Mouse (Mus musculus) c-Kit-positive CD71-positive TER-119-negative erythroid progenitor cells, embryonic 14.5 days (primary cell): ENCODE measurements around the gene Rtn2.

Experiments
- DNase-seq: peaks from one replicate; pipeline ENCODE4 v3.0.0-alpha.2; 2013; ENCODE audit warnings: low read depth

The Rtn2 gene

GRCm38 (mm10) chr7:19282385-19282784 lies at the start of gene Rtn2:
Rtn2 (plus strand) TSS chr7:19282624.
- peak; percentile 89 for DNase-seq

- DNase-seq, result no peak
These were observed 47.8 kb upstream of the Rtn2 start for GRCm38 (mm10) chr7:19234652-19235051.

- DNase-seq, result no peak
These were observed 47.2 kb upstream of the Rtn2 start for GRCm38 (mm10) chr7:19235092-19235671.

GRCm38 (mm10) chr7:19236411-19236810 lies 46.0 kb upstream of the Rtn2 start:
- DNase-seq, result no peak

- no peak for DNase-seq
These were observed 44.1 kb upstream of the Rtn2 start for GRCm38 (mm10) chr7:19238344-19238743.

GRCm38 (mm10) chr7:19239423-19239822 lies 43.0 kb upstream of the Rtn2 start:
- DNase-seq, result peak; percentile 91

GRCm38 (mm10) chr7:19239986-19240385 lies 42.4 kb upstream of the Rtn2 start:
- peak; percentile 70 for DNase-seq

- no peak for DNase-seq
These were observed 41.4 kb upstream of the Rtn2 start for GRCm38 (mm10) chr7:19240905-19241463.

GRCm38 (mm10) chr7:19242005-19242404 lies 40.4 kb upstream of the Rtn2 start:
- DNase-seq, result no peak

GRCm38 (mm10) chr7:19243858-19244257 lies 38.6 kb upstream of the Rtn2 start:
- no peak for DNase-seq

- DNase-seq, result no peak
These were observed 37.3 kb upstream of the Rtn2 start for GRCm38 (mm10) chr7:19245083-19245482.

- no peak for DNase-seq
These were observed 35.6 kb upstream of the Rtn2 start for GRCm38 (mm10) chr7:19246855-19247254.

GRCm38 (mm10) chr7:19247511-19247910 lies 34.9 kb upstream of the Rtn2 start:
- DNase-seq, result no peak

GRCm38 (mm10) chr7:19252078-19252477 lies 30.3 kb upstream of the Rtn2 start:
- no peak for DNase-seq

GRCm38 (mm10) chr7:19253437-19253836 lies 29.0 kb upstream of the Rtn2 start:
- DNase-seq, result no peak

GRCm38 (mm10) chr7:19255395-19255794 lies 27.0 kb upstream of the Rtn2 start:
- DNase-seq, result no peak

GRCm38 (mm10) chr7:19256567-19256966 lies 25.9 kb upstream of the Rtn2 start:
- no peak for DNase-seq

GRCm38 (mm10) chr7:19257390-19258022 lies 24.9 kb upstream of the Rtn2 start:
- peak; percentile 93 for DNase-seq

- DNase-seq, result no peak
These were observed 24.1 kb upstream of the Rtn2 start for GRCm38 (mm10) chr7:19258336-19258735.

GRCm38 (mm10) chr7:19265147-19265546 lies 17.3 kb upstream of the Rtn2 start:
- no peak for DNase-seq

- no peak for DNase-seq
These were observed 16.2 kb upstream of the Rtn2 start for GRCm38 (mm10) chr7:19265928-19266822.

GRCm38 (mm10) chr7:19267051-19267450 lies 15.4 kb upstream of the Rtn2 start:
- DNase-seq, result no peak
